11 mouse cellular contexts compared by ENCODE assay signal in the genomic region with DNA sequence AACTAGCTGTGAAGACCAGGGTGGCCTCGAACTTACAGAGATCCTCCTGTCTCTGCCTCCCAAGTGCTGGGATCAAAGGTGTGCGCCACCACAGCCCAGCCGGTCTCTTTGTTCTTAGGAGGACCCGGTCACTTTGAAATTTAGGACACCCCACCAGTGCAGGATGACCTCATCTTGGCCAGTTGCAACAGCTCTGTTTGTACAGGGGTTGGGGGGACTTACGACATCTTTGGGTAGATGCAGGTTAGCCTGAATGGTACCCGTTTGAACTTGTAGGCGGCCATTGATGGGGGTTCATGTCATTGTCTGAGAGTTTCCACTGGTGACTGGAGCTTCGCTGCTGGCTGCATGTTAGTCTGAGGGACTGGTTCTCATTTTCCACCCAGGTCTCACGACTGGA. TPM values are rescaled to one million over a fixed set of nuclear protein-coding genes. Genes with fewer than 3 reads are reported as not detected.
DNase-seq lines count a peak whose midpoint lies in the region; ATAC-seq lines count a peak whose summit lies in the region.
"Had no signal": no experiment of that assay in that cellular context is flagged by ENCODE, and none has a peak within 500 bp of the region (broad histone marks: within the 10 kb centered on the region; RNA-seq: fewer than 3 reads in every experiment).

No protein-coding gene starts in this region.

- H3K9ac ChIP-seq in midbrain, embryonic 14.5 days (replicated peaks; ENCODE audit: low read length) = no peak overlapping the region

- 0 out of 2 replicates have a peak, but pooled peaks cover 2% of the 10 kb centered on the region for H3K4me1 ChIP-seq in midbrain, embryonic 14.5 days (ENCODE audit: control insufficient read depth, insufficient read depth, low read length)

- H3K9me3 ChIP-seq in midbrain, embryonic 14.5 days (ENCODE audit: control insufficient read depth, low read length) = no peaks in the 10 kb centered on the region

- H3K36me3 ChIP-seq in midbrain, embryonic 14.5 days (ENCODE audit: control insufficient read depth, insufficient read depth, low read length) = no peaks in the 10 kb centered on the region

- no peak overlapping the region for H3K27ac ChIP-seq in midbrain, embryonic 14.5 days (replicated peaks; ENCODE audit: low read depth, low read length)

- WGBS in midbrain, embryonic 14.5 days = 81% methylated on average over 9 of the region's 9 CpGs

- no peak overlapping the region for H3K4me2 ChIP-seq in midbrain, embryonic 14.5 days (ENCODE audit: low read length)

- DNase-seq in adrenal gland, postnatal 10 days = peak; percentile 1
- no peak for DNase-seq in adrenal gland, adult 2 months
- DNase-seq in kidney, postnatal 4 days = peak; percentile 1
- DNase-seq in kidney, postnatal 14 days = no peak
- no peak for DNase-seq in midbrain, embryonic 14.5 days
- DNase-seq in right cerebral cortex, postnatal 14 days = no peak
- DNase-seq: cerebellum, adult 8-10 months; kidney, adult 9 months; thymus, postnatal 25 days had no signal

- no peak overlapping the region for H3K4me3 ChIP-seq in midbrain, embryonic 14.5 days (replicated peaks; ENCODE audit: low read depth, low read length)

- peak; percentile 44 for ATAC-seq in granulocyte monocyte progenitor cell, adult 5-6 weeks (replicated peaks; ENCODE audit: poor library complexity, severe bottlenecking)
- ATAC-seq in megakaryocyte, adult 5-6 weeks (ENCODE audit: poor library complexity, severe bottlenecking) = peak; percentile 41
- ATAC-seq in midbrain, embryonic 14.5 days (ENCODE audit: low FRiP score, low TSS enrichment) = no peak

- H3K27me3 ChIP-seq in midbrain, embryonic 14.5 days (ENCODE audit: control insufficient read depth, insufficient read depth, low read length) = no peaks in the 10 kb centered on the region

RNA-seq across cellular contexts. Expression of gene Sik1, which starts 14.8 kb away (rescaled TPM):
- 100 to 1,000 TPM in 1 of 2 experiments, 10 to 100 TPM in 1; 25.4 to 112 TPM for total RNA-seq in adrenal gland, postnatal 10 days (2021)
- total RNA-seq in adrenal gland, adult 2 months (2021) = 10 to 100 TPM; 60.5 to 77.1 TPM
- polyA plus RNA-seq in adrenal gland, adult 2 months (2012; rRNA removed) = 23.4 and 48.1 TPM in 2 replicates
- total RNA-seq in granulocyte monocyte progenitor cell, adult 5-6 weeks (2014; fragmentation: Nextera tagmentation) = 9.1 and 12.1 TPM in 2 replicates
- total RNA-seq in granulocyte monocyte progenitor cell, adult 5-6 weeks (2017) = 9.2 and 10.8 TPM in 2 replicates
- total RNA-seq in megakaryocyte, adult 5-6 weeks (2015) = 29.9 and 37.6 TPM in 2 replicates
- total RNA-seq in megakaryocyte, adult 5-6 weeks (2017) = 30.6 and 31.2 TPM in 2 replicates
- polyA plus RNA-seq in midbrain, embryonic 14.5 days (2014; fragmentation: Nextera tagmentation; extraction: Ambion mirVana) = 15.3 and 19.3 TPM in 2 replicates

Comparison
In these comparisons a context has a peak if more than half of its experiments do, and no peak if none do; other contexts are left out.
1. DNase-seq: peak in adrenal gland, postnatal 10 days (single experiment) and kidney, postnatal 4 days (2 of 2); none in adrenal gland, adult 2 months (single experiment), kidney, postnatal 14 days (single experiment), midbrain, embryonic 14.5 days (single experiment) and right cerebral cortex, postnatal 14 days (single experiment).